Mouse (Mus musculus): Measurements from ENCODE around the gene Olfr417.

- TF ChIP-seq GATA1 (IDR thresholded peaks at IDR 0.05; ENCODE audit: borderline replicate concordance, low read length): no peak
- TF ChIP-seq FLI1 (IDR thresholded peaks at IDR 0.05; ENCODE audit: low read length): no peak
Measured at GRCm38 (mm10) chr1:174354640-174355039, 10.3 kb upstream of the Olfr417 start.
